Mouse (Mus musculus) forebrain, postnatal 0 days (tissue): ENCODE measurements around the gene Parp16. TPM values are rescaled to one million over a fixed set of nuclear protein-coding genes. Genes with fewer than 3 reads are reported as not detected.

Experiments
- ATAC-seq: fragments of 200-750 bp; cut with Nextera tagmentation; 2 replicates; pipeline ENCODE4 v1.8.0; 2017; ENCODE audit warnings: mild to moderate bottlenecking, moderate library complexity
- DNase-seq: peaks from one replicate; pipeline ENCODE4 v3.0.0-alpha.2; 2015
- H3K27ac ChIP-seq: fragments of 300-500 bp; sonication (generic); 2 replicates; pipeline ENCODE4 v1.5.1; 2014; ENCODE audit warnings: low read depth, mild to moderate bottlenecking, antibody characterized with exemption, low read length, moderate library complexity, mixed read lengths
- H3K27me3 ChIP-seq: fragments of 300-500 bp; sonication (generic); 2 replicates; pipeline ENCODE4 v1.6.1; 2014; ENCODE audit warnings: mild to moderate bottlenecking, low read length, mixed read lengths; ENCODE audit not compliant: insufficient read depth
- H3K36me3 ChIP-seq: fragments of 300-500 bp; sonication (generic); 2 replicates; pipeline ENCODE4 v1.6.1; 2014; ENCODE audit warnings: mild to moderate bottlenecking, moderate library complexity; ENCODE audit not compliant: insufficient read depth
- H3K4me1 ChIP-seq: fragments of 300-500 bp; sonication (generic); 2 replicates; pipeline ENCODE4 v1.6.1; 2014; ENCODE audit warnings: antibody characterized with exemption; ENCODE audit not compliant: insufficient read depth
- H3K4me2 ChIP-seq: fragments of 300-500 bp; sonication (generic); 2 replicates; pipeline ENCODE4 v1.6.1; 2014; ENCODE audit warnings: low read depth, mild to moderate bottlenecking, moderate library complexity
- H3K4me3 ChIP-seq: fragments of 300-500 bp; sonication (generic); 2 replicates; pipeline ENCODE4 v1.5.1; 2014; ENCODE audit warnings: low read depth, low read length, mixed read lengths
- H3K9ac ChIP-seq: fragments of 300-500 bp; sonication (generic); 2 replicates; pipeline ENCODE4 v1.6.1; 2014; ENCODE audit warnings: mild to moderate bottlenecking
- H3K9me3 ChIP-seq: fragments of 300-500 bp; sonication (generic); 2 replicates; pipeline ENCODE4 v1.6.1; 2016; ENCODE audit warnings: low read length
- CTCF ChIP-seq: sonication (generic); IDR thresholded peaks from 2 replicates; pipeline ENCODE4 v1.5.1; 2016; ENCODE audit warnings: antibody characterized with exemption, control low read depth, low read depth
- WGBS: fragments of 180-500 bp; shearing (Covaris S2); extraction: QIAGEN DNeasy Blood & Tissue Kit; methylation state at CpG from one replicate; pipeline ENCODE4 v1.1.7; 2014; 5-methylcytosine and 5-hydroxymethylcytosine counted together
- polyA plus RNA-seq: library from polyadenylated mRNA; unstranded; fragments of >200 nt; fragmentation: Nextera tagmentation; extraction: Ambion mirVana; gene quantifications from 2 replicates; pipeline ENCODE4 v1.2.1, GENCODE M21; 2015
- total RNA-seq: library from RNA; depleted of rRNA; stranded (reverse); fragments of >200 nt; gene quantifications from 2 replicates; pipeline ENCODE4 v1.2.3, GENCODE M21; 2014

The Parp16 gene
- total and polyA plus RNA-seq, 2 experiments from 2014 or later, result 6.1 to 6.7 TPM

DNA sequence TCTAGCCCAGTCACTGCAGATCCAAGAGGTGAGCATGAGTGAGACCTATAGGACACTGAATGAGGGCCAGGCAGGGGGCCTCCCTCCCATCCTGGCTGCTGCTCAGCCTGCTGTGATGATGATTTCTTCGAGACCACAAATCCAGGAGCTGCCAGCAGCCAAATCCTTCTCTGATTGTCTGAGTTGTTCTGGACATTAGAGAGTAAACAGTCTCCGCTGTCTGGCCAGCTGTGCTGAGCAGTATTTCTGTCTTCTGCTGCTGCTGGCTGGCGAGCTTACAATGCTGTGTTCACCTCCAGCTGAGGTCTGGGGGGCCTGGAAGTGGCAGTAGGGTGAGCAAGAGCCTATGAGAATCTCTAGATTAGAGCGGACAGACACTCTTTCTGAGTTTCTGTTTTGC is 48.1 kb downstream of the Parp16 start:
- H3K27ac ChIP-seq, result no peak overlapping the region
- ATAC-seq, result no peak

DNA sequence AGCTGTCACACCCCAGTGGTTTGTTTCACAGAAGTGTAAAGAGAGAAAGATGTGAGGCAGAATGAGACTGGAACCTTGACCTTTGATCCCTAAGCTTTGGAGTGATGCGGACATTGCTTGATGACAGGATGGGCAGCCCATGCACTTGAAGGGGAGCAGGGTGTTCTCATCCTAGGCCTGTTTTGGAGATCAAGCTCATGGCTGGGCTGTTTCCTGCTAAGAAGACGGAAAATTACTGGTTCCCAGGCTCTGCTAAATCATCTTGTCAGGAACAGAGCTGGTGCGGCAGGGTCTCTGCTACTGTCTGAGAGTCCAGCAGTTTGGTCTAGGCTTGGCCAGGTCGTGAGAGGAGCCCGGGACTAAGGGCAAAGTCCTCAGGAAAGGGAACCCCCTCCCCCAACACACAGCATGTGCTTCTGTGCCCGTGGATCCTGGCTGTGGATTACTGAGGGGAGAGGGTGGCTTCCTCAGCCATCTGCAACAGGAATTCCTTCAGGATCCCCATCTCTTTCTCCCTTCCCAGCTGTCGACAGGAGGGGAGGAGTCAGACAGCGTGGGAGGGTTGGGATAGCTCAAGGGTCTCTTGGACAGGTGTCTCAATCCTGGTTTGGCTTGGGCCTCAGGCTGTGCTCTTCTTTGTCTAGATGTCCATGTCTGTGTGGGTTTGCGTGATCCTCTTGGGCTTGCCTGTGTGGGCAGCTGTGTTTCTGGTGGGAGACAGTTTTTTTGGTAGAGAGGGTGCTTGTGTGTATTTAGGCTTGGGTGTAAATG is 49.1 kb downstream of the Parp16 start:
- no peaks in the 10 kb centered on the region for H3K36me3 ChIP-seq
- H3K4me2 ChIP-seq, result no peak overlapping the region
- DNase-seq (no peak), ATAC-seq (no peak)
- H3K27ac ChIP-seq, result no peak overlapping the region
- no peak for TF ChIP-seq CTCF
- 60% methylated on average over 9 of the region's 9 CpGs for WGBS
- H3K4me1 ChIP-seq, result no peaks in the 10 kb centered on the region
- no peaks in the 10 kb centered on the region for H3K27me3 ChIP-seq
- no peak overlapping the region for H3K4me3 ChIP-seq
- H3K9me3 ChIP-seq, result no peaks in the 10 kb centered on the region
- no peak overlapping the region for H3K9ac ChIP-seq

More for the DNA sequence above, 48.1 kb downstream of the Parp16 start:
- Histone ChIP-seq H3K4me1 (no peaks in the 10 kb centered on the region), H3K4me3 (no peak overlapping the region), H3K36me3 (no peaks in the 10 kb centered on the region), H3K9me3 (no peaks in the 10 kb centered on the region), H3K4me2 (no peak overlapping the region), H3K27me3 (no peaks in the 10 kb centered on the region), H3K9ac (no peak overlapping the region)
- WGBS, result 50% methylated on average over 4 of the region's 4 CpGs
- DNase-seq, result no peak
- no peak for TF ChIP-seq CTCF

GRCm38 (mm10) chr9:65247502-65248376 is 52.6 kb downstream of the Parp16 start:
- no peaks in the 10 kb centered on the region for H3K36me3 ChIP-seq
- H3K27ac ChIP-seq, result no peak overlapping the region
- no peaks in the 10 kb centered on the region for H3K27me3 ChIP-seq
- H3K9me3 ChIP-seq, result no peaks in the 10 kb centered on the region
- ATAC-seq, result no peak
- H3K9ac ChIP-seq, result no peak overlapping the region
- H3K4me1 ChIP-seq, result no peaks in the 10 kb centered on the region
- DNase-seq, result no peak
- 78% methylated on average over 16 of the region's 16 CpGs for WGBS
- H3K4me2 ChIP-seq, result no peak overlapping the region
- no peak overlapping the region for H3K4me3 ChIP-seq
- no peak for TF ChIP-seq CTCF

- WGBS, result 88% methylated on average over 5 of the region's 5 CpGs
- ATAC-seq, result no peak
These were observed 53.2 kb downstream of the Parp16 start for GRCm38 (mm10) chr9:65248377-65248690.

GRCm38 (mm10) chr9:65252026-65252425 is 56.9 kb downstream of the Parp16 start:
- DNase-seq (no peak), ATAC-seq (no peak)
- Histone ChIP-seq H3K4me1 (no peaks in the 10 kb centered on the region), H3K4me2 (no peak overlapping the region), H3K36me3 (no peaks in the 10 kb centered on the region), H3K27me3 (no peaks in the 10 kb centered on the region), H3K4me3 (no peak overlapping the region), H3K9ac (no peak overlapping the region), H3K9me3 (no peaks in the 10 kb centered on the region), H3K27ac (no peak overlapping the region)
- no peak for TF ChIP-seq CTCF
- 73% methylated on average over 3 of the region's 3 CpGs for WGBS

More at GRCm38 (mm10) chr9:65248377-65248690, 53.2 kb downstream of the Parp16 start:
- no peaks in the 10 kb centered on the region for H3K4me1 ChIP-seq
- H3K9ac ChIP-seq, result no peak overlapping the region
- no peak for DNase-seq
- H3K27ac ChIP-seq, result no peak overlapping the region
- H3K36me3 ChIP-seq, result no peaks in the 10 kb centered on the region
- no peak overlapping the region for H3K4me2 ChIP-seq
- no peaks in the 10 kb centered on the region for H3K9me3 ChIP-seq
- no peak overlapping the region for H3K4me3 ChIP-seq
- H3K27me3 ChIP-seq, result no peaks in the 10 kb centered on the region
- TF ChIP-seq CTCF, result no peak

DNA sequence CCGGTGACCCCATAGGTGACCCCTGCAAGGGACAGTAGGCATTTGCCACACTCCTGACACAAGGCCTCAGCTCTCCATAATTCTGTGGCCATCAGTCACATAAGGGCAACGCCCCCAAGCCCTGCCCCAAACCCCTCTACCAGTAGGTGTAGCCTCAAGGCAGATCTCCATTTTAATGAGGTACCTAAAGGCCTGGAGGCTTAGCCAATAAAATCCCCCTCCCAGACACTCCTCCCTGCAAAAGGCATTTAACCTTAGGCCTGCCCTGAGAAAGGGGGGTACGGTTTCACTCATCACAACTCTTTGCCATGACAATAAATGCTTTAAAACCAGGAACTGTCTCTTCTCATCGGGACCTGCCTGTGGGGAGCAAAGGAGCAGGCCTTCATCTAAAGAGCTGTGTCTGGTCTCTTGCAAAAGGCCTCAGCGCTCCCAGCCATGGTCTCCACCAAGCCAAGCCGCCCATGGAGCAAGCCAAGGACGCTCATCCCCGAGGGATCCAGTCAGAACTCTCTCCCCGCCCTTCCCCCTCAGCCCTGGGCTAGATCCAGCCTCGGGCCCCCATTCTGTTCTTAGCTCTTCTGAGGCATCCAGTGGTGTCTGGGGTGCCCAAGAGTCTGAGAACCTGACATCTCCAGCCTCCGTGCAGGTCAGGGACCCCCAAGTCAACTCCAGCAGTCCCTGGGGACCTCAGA is 60.9 kb downstream of the Parp16 start:
- 63% methylated on average over 11 of the region's 11 CpGs for WGBS
- ATAC-seq, result no peak
- H3K36me3 ChIP-seq, result no peaks in the 10 kb centered on the region
- H3K27me3 ChIP-seq, result no peaks in the 10 kb centered on the region
- no peak for TF ChIP-seq CTCF
- H3K4me1 ChIP-seq, result no peaks in the 10 kb centered on the region
- DNase-seq, result no peak
- no peak overlapping the region for H3K4me3 ChIP-seq
- H3K9ac ChIP-seq, result no peak overlapping the region
- H3K27ac ChIP-seq, result no peak overlapping the region
- no peaks in the 10 kb centered on the region for H3K9me3 ChIP-seq
- no peak overlapping the region for H3K4me2 ChIP-seq
